Mouse (Mus musculus) midbrain, embryonic 13.5 days (tissue): ENCODE results near the gene Gtf3c1. TPM values are rescaled to one million over a fixed set of nuclear protein-coding genes. Genes with fewer than 3 reads are reported as not detected.

Source experiments
- ATAC-seq: fragments of 200-750 bp; cut with Nextera tagmentation; 2 replicates; pipeline ENCODE4 v1.8.0; 2017; ENCODE audit warnings: mild to moderate bottlenecking, moderate TSS enrichment, moderate library complexity
- H3K27ac ChIP-seq: fragments of 300-500 bp; sonication (generic); 2 replicates; pipeline ENCODE4 v1.5.1; 2015; ENCODE audit warnings: inconsistent platforms, mild to moderate bottlenecking, moderate library complexity
- H3K27me3 ChIP-seq: fragments of 300-500 bp; sonication (generic); 2 replicates; pipeline ENCODE4 v1.6.1; 2015; ENCODE audit warnings: mild to moderate bottlenecking, inconsistent platforms
- H3K36me3 ChIP-seq: fragments of 300-500 bp; sonication (generic); 2 replicates; pipeline ENCODE4 v1.6.1; 2015; ENCODE audit warnings: mild to moderate bottlenecking, inconsistent platforms
- H3K4me1 ChIP-seq: fragments of 300-500 bp; sonication (generic); replicated peaks from 2 replicates; pipeline ENCODE4 v1.6.1; 2015; ENCODE audit warnings: inconsistent platforms
- H3K4me2 ChIP-seq: fragments of 300-500 bp; sonication (generic); replicated peaks from 2 replicates; pipeline ENCODE4 v1.6.1; 2015; ENCODE audit warnings: moderate library complexity, mild to moderate bottlenecking, inconsistent platforms
- H3K4me3 ChIP-seq: fragments of 300-500 bp; sonication (generic); replicated peaks from 2 replicates; pipeline ENCODE4 v1.5.1; 2015; ENCODE audit warnings: mild to moderate bottlenecking, inconsistent platforms
- H3K9ac ChIP-seq: fragments of 300-500 bp; sonication (generic); replicated peaks from 2 replicates; pipeline ENCODE4 v1.6.1; 2015; ENCODE audit warnings: mild to moderate bottlenecking, inconsistent platforms
- H3K9me3 ChIP-seq: fragments of 300-500 bp; sonication (generic); 2 replicates; pipeline ENCODE4 v1.6.1; 2016; ENCODE audit warnings: mild to moderate bottlenecking, inconsistent platforms
- WGBS: fragments of 180-500 bp; shearing (Covaris S2); methylation state at CpG from one replicate; pipeline ENCODE4 v1.1.7; 2015; 5-methylcytosine and 5-hydroxymethylcytosine counted together
- polyA plus RNA-seq: library from polyadenylated mRNA; unstranded; fragments of >200 nt; fragmentation: Nextera tagmentation; extraction: Ambion mirVana; gene quantifications from 2 replicates; pipeline ENCODE4 v1.2.1, GENCODE M21; 2015

Gene Gtf3c1
- polyA plus RNA-seq, 1 experiment from 2014 or later: 42.3 TPM

GRCm38 (mm10) chr7:125694056-125694455 is 13.5 kb downstream of the Gtf3c1 start:
- H3K4me1 ChIP-seq: no peaks in the 10 kb centered on the region
- H3K27me3 ChIP-seq: no peaks in the 10 kb centered on the region
- H3K4me2 ChIP-seq: no peak overlapping the region
- H3K9ac ChIP-seq: no peak overlapping the region; the same call in 1 of the 2 replicates
- no peak overlapping the region for H3K27ac ChIP-seq
- H3K4me3 ChIP-seq: no peak overlapping the region
- WGBS: 89% methylated on average over 5 of the region's 5 CpGs
- H3K9me3 ChIP-seq: peaks cover 5% of the 10 kb centered on the region; the same call in 1 of the 2 replicates
- ATAC-seq: no peak
- H3K36me3 ChIP-seq: peaks cover 99% of the 10 kb centered on the region

GRCm38 (mm10) chr7:125690516-125690915 is 17.1 kb downstream of the Gtf3c1 start:
- 99% methylated on average over 4 of the region's 4 CpGs for WGBS
- Histone ChIP-seq H3K4me2 (no peak overlapping the region), H3K27ac (no peak overlapping the region), H3K27me3 (no peaks in the 10 kb centered on the region), H3K9ac (no peak overlapping the region), H3K4me1 (no peaks in the 10 kb centered on the region), H3K4me3 (no peak overlapping the region), H3K9me3 (no peaks in the 10 kb centered on the region), H3K36me3 (peaks cover 87% of the 10 kb centered on the region)
- ATAC-seq: no peak

- WGBS: 60% methylated on average over 9 of the region's 9 CpGs
- H3K4me3 ChIP-seq: no peak overlapping the region
- no peak overlapping the region for H3K27ac ChIP-seq
- 0 out of 2 replicates have a peak, but pooled peaks cover 5% of the 10 kb centered on the region for H3K4me1 ChIP-seq
- peaks cover 83% of the 10 kb centered on the region for H3K36me3 ChIP-seq
- no peaks in the 10 kb centered on the region for H3K27me3 ChIP-seq
- H3K9ac ChIP-seq: no peak overlapping the region
- no peak for ATAC-seq
- H3K4me2 ChIP-seq: no peak overlapping the region
- H3K9me3 ChIP-seq: no peaks in the 10 kb centered on the region
Observed at GRCm38 (mm10) chr7:125679936-125680335, 27.6 kb downstream of the Gtf3c1 start.

- Histone ChIP-seq H3K4me1 (0 out of 2 replicates have a peak, but pooled peaks cover 5% of the 10 kb centered on the region), H3K4me3 (no peak overlapping the region), H3K27ac (peak overlapping the region; percentile 44; the same call in 1 of the 2 replicates), H3K36me3 (peaks cover 91% of the 10 kb centered on the region), H3K4me2 (no peak overlapping the region), H3K9me3 (no peaks in the 10 kb centered on the region), H3K9ac (no peak overlapping the region), H3K27me3 (no peaks in the 10 kb centered on the region)
- 0 out of 2 replicates have a peak, but pooled peaks have one; percentile 43 for ATAC-seq
- 50% methylated on average over 8 of the region's 8 CpGs for WGBS
Observed at GRCm38 (mm10) chr7:125678756-125679155, 28.8 kb downstream of the Gtf3c1 start.

GRCm38 (mm10) chr7:125674916-125675315 is 32.7 kb downstream of the Gtf3c1 start:
- 88% methylated on average over 2 of the region's 2 CpGs for WGBS
- no peak for ATAC-seq
- Histone ChIP-seq H3K4me1 (0 out of 2 replicates have a peak, but pooled peaks cover 5% of the 10 kb centered on the region), H3K27me3 (no peaks in the 10 kb centered on the region), H3K9me3 (no peaks in the 10 kb centered on the region), H3K36me3 (peaks cover 100% of the 10 kb centered on the region), H3K4me3 (no peak overlapping the region), H3K9ac (no peak overlapping the region), H3K4me2 (no peak overlapping the region), H3K27ac (no peak overlapping the region)

GRCm38 (mm10) chr7:125671396-125671795 is 36.2 kb downstream of the Gtf3c1 start:
- Histone ChIP-seq H3K9me3 (no peaks in the 10 kb centered on the region), H3K4me2 (no peak overlapping the region), H3K27me3 (no peaks in the 10 kb centered on the region), H3K4me3 (no peak overlapping the region), H3K27ac (no peak overlapping the region), H3K4me1 (no peaks in the 10 kb centered on the region), H3K9ac (no peak overlapping the region), H3K36me3 (peaks cover 99% of the 10 kb centered on the region)
- WGBS: 92% methylated on average over 8 of the region's 8 CpGs
- ATAC-seq: no peak

GRCm38 (mm10) chr7:125670865-125671264 is 36.7 kb downstream of the Gtf3c1 start:
- no peaks in the 10 kb centered on the region for H3K9me3 ChIP-seq
- ATAC-seq: no peak

GRCm38 (mm10) chr7:125663654-125664053 is 43.9 kb downstream of the Gtf3c1 start:
- Histone ChIP-seq H3K4me2 (no peak overlapping the region), H3K36me3 (peaks cover 98% of the 10 kb centered on the region), H3K9me3 (no peaks in the 10 kb centered on the region), H3K27ac (no peak overlapping the region), H3K9ac (no peak overlapping the region), H3K4me1 (no peaks in the 10 kb centered on the region), H3K27me3 (no peaks in the 10 kb centered on the region), H3K4me3 (no peak overlapping the region)
- WGBS: 86% methylated on average over 3 of the region's 3 CpGs
- ATAC-seq: no peak

More at GRCm38 (mm10) chr7:125670865-125671264, 36.7 kb downstream of the Gtf3c1 start:
- Histone ChIP-seq H3K27me3 (no peaks in the 10 kb centered on the region), H3K4me2 (no peak overlapping the region), H3K4me1 (no peaks in the 10 kb centered on the region), H3K4me3 (no peak overlapping the region), H3K9ac (no peak overlapping the region), H3K27ac (no peak overlapping the region), H3K36me3 (peaks cover 99% of the 10 kb centered on the region)
- WGBS: 90% methylated on average over 6 of the region's 6 CpGs

GRCm38 (mm10) chr7:125657511-125657910 is 50.1 kb downstream of the Gtf3c1 start:
- Histone ChIP-seq H3K9ac (no peak overlapping the region), H3K36me3 (peaks cover 99% of the 10 kb centered on the region), H3K27ac (no peak overlapping the region), H3K9me3 (no peaks in the 10 kb centered on the region), H3K4me3 (no peak overlapping the region), H3K4me1 (no peaks in the 10 kb centered on the region), H3K27me3 (no peaks in the 10 kb centered on the region), H3K4me2 (no peak overlapping the region)
- 98% methylated on average over 6 of the region's 6 CpGs for WGBS
- no peak for ATAC-seq

- H3K9ac ChIP-seq: no peak overlapping the region
- peaks cover 100% of the 10 kb centered on the region for H3K36me3 ChIP-seq
- ATAC-seq: no peak
- H3K27ac ChIP-seq: no peak overlapping the region
- no peaks in the 10 kb centered on the region for H3K27me3 ChIP-seq
- no peak overlapping the region for H3K4me2 ChIP-seq
- no peak overlapping the region for H3K4me3 ChIP-seq
- H3K9me3 ChIP-seq: no peaks in the 10 kb centered on the region
- 93% methylated on average over 1 of the region's 1 CpGs for WGBS
- no peaks in the 10 kb centered on the region for H3K4me1 ChIP-seq
Observed at GRCm38 (mm10) chr7:125649013-125649412, 58.6 kb downstream of the Gtf3c1 start.

- Histone ChIP-seq H3K27ac (no peak overlapping the region), H3K9me3 (no peaks in the 10 kb centered on the region), H3K4me1 (no peaks in the 10 kb centered on the region), H3K36me3 (peaks cover 100% of the 10 kb centered on the region), H3K9ac (no peak overlapping the region), H3K27me3 (no peaks in the 10 kb centered on the region), H3K4me3 (no peak overlapping the region), H3K4me2 (no peak overlapping the region)
- no peak for ATAC-seq
- WGBS: 89% methylated on average over 7 of the region's 7 CpGs
Observed at GRCm38 (mm10) chr7:125645413-125645812, 62.2 kb downstream of the Gtf3c1 start.

- H3K4me2 ChIP-seq: no peak overlapping the region
- H3K36me3 ChIP-seq: peaks cover 93% of the 10 kb centered on the region
- no peak overlapping the region for H3K27ac ChIP-seq
- peaks cover 10% of the 10 kb centered on the region for H3K4me1 ChIP-seq
- no peak overlapping the region for H3K4me3 ChIP-seq
- no peaks in the 10 kb centered on the region for H3K27me3 ChIP-seq
- H3K9ac ChIP-seq: no peak overlapping the region
- ATAC-seq: no peak
- H3K9me3 ChIP-seq: no peaks in the 10 kb centered on the region
- WGBS: 85% methylated on average over 6 of the region's 6 CpGs
Observed at GRCm38 (mm10) chr7:125643880-125644279, 63.7 kb downstream of the Gtf3c1 start.

- 37% methylated on average over 9 of the region's 9 CpGs for WGBS
- H3K36me3 ChIP-seq: peaks cover 43% of the 10 kb centered on the region
- no peaks in the 10 kb centered on the region for H3K27me3 ChIP-seq
- H3K9ac ChIP-seq: peak overlapping the region; percentile 51
- no peak overlapping the region for H3K4me2 ChIP-seq
- H3K4me1 ChIP-seq: peaks cover 18% of the 10 kb centered on the region
- peak; percentile 73 for ATAC-seq
- H3K27ac ChIP-seq: peak overlapping the region; percentile 80
- no peak overlapping the region for H3K4me3 ChIP-seq
- no peaks in the 10 kb centered on the region for H3K9me3 ChIP-seq
Observed at GRCm38 (mm10) chr7:125638870-125639386, 68.7 kb downstream of the Gtf3c1 start.
